Mouse (Mus musculus) adrenal gland, adult 2 months (tissue): ENCODE measurements around the gene Tbx19. TPM values are rescaled to one million over a fixed set of nuclear protein-coding genes. Genes with fewer than 3 reads are reported as not detected.

Source experiments
- DNase-seq: peaks from one replicate; pipeline ENCODE4 v3.0.0; 2021
- polyA plus RNA-seq: library from polyadenylated mRNA; depleted of rRNA; stranded (reverse); fragments of >200 nt; gene quantifications from 2 replicates; pipeline ENCODE4 v1.2.3, GENCODE M21; 2012
- total RNA-seq, 2 experiments: library from RNA; stranded (reverse); gene quantifications; 2 replicates each; pipeline ENCODE4 v1.2.3; 2021

Gene Tbx19
- total and polyA plus RNA-seq, 3 experiments = not detected

- no peak for DNase-seq
Measured at GRCm38 (mm10) chr1:165184178-165184577, 23.6 kb upstream of the Tbx19 start.

- DNase-seq = no peak
Measured at GRCm38 (mm10) chr1:165183400-165183799, 22.8 kb upstream of the Tbx19 start.

DNA sequence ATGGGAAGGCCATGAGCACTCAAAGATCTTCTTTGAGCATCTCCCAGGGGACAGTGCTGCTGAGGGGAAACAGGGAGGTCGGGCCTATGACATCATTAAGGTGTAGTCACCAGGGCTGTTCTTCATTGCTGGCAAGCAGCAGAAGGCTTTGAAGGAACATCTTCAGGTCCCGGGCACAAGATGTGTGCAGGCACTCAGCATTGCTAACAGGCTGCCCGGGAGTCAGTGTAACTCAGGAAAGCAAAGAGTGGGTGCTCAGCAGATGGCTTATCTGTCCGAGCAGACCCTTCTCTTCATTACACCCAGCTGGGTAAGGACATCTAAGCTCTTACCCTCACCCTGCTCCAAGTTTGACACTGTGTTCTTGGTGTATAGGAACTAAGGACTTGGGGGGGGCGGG, 18.7 kb upstream of the Tbx19 start:
- DNase-seq = no peak

GRCm38 (mm10) chr1:165178075-165178474, 17.5 kb upstream of the Tbx19 start:
- DNase-seq = no peak

DNA sequence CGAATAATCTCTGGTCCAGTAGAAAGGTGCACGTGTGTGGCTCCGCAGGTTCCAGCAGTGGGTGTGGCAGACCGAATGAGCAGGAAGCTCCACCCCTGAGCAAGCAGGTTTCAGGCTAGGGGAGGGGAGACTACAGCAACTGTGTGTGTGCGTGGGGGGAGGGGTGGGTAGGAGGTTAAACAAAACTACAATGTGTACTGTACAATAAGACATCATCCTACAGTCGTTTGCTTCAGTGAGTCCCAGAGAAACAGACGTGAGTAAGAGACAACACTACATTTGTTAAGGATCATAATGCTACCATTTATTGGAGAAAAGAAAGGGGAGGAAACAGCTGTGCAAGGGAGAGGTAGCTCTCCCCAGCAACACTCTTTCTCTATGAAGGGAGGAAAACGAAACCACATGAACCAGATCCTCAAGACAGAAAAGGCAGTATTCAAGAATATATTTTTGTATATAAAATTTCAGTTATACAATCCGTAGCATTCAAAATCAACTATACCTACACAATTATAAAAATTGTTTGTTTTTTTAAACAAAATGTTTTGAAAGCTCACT, 13.6 kb upstream of the Tbx19 start:
- DNase-seq = no peak

GRCm38 (mm10) chr1:165171277-165171676, 10.7 kb upstream of the Tbx19 start:
- DNase-seq = no peak

DNA sequence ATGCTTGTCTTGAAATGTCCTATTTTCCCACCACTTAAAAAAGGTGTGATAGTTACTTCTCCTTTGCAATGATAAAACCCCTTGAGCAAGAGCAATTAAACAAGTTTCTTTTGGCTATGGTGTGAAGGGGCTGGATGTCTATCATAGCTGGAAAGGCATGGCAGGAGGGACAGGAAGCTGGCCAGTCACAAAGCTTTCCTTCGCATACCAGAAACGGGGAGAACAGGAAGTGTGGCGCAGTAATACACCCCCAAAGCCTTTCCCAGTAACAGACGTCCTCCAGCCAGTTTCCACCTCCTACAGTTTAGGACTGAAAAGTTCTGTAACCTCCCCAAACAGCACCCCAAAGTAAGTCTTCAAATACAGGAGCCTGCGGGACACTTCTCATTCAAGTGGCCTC, 9.6 kb upstream of the Tbx19 start:
- DNase-seq = no peak

DNA sequence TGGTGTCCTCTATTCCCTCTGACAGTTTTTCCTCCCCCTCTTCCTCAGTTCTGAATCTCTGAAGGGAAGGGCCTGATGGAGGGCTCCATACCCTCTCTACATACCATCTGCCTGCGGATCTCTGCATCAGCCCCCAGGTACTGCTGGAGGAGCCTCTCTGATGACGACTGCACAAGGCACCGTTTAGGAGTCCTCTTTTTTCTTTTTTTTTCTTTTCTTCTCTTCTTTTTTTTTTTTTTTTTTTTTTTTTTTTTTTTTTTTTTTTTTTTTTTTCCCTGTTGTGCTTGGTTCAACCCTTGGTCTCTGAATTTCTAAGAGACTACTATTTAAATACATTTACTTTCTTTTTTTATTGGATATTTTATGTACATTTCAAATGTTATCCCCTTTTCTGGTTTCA, 8.9 kb upstream of the Tbx19 start:
- DNase-seq = no peak

DNA sequence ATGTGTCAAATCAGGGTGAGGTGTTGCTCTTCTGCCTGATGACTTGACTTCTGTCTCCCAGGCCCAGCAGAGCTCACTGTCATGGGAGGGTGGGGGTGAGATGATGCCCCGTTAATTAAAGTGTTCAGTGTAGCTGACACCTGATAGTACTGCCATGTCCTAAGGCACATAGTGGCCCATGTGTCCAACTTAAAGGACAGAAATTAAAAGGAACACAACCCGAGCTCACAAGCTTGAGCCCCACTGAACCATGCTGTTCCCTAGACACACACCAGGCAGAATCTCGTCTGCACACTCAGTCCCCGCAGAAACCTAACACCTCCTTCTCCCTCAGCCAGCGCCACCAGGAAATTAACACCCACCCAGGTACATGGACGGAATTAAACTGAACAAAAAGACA, 4.3 kb upstream of the Tbx19 start:
- no peak for DNase-seq

DNA sequence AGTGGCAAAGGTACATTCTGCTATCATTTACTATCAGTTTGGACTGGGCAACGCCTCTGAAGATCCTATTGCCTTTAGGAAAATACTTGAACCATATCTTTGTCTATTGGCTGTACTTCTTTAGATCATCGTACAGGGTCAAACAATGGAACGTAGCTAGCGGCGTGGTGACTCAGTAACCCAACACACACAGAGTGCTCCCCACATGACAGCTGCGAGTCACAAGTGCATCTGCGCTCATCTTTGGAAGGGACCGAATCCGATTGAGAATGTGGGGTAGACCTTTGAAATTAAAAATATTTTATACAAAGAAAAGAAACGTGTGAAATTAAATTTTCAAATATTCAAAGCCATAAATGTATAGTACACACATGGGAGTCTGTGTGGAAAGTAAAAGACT, 1.7 kb downstream of the Tbx19 start:
- no peak for DNase-seq

GRCm38 (mm10) chr1:165154162-165154561, 6.4 kb downstream of the Tbx19 start:
- no peak for DNase-seq

- no peak for DNase-seq
Measured at GRCm38 (mm10) chr1:165151216-165151615, 9.4 kb downstream of the Tbx19 start.

DNA sequence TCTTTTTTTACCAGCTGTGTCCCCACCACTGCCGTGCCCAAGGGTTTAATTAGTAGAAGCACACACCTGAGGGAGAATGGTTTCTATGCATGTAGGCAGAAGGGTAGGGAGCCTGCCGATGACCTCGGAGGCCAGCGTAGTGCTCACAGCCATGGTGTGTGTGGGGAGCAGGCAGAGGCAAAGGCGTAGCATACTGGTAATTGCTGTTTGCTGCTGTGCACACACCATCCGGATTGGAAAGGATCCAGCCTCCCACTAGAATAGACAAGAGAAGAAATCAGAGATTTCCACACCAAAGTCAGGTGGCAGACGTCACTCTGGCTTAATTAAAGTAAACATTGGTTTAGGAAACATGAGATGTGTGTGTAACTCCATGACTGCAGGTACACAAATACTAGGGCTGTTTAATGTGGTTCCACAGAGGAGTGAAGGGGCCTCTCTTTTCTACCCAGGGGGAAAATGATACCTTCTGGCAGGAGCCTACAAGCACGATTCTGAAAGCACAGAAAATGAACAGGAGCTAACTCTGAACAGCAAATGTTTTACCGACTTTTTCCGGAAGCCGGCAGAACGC, 18.1 kb downstream of the Tbx19 start:
- no peak for DNase-seq

GRCm38 (mm10) chr1:165140227-165140626, 20.3 kb downstream of the Tbx19 start:
- no peak for DNase-seq

DNA sequence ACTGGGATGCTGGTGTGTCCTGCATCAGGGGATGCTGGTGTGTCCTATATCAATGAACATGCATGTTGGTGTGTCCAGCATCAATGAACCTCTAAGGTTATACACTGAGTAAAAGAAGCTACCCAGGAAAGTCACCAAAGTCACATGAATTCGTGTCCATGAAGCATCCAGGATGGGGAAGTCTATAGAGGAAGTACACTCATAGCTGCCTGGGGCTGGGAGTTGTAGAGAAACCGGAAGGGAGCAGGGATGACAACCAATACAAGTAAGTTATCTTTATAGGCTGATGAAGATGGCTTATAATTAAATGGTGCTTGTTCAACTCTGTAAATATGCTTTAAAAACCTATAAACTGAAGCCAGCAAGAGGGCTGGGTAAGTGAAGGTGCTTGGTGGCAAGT, 26.7 kb downstream of the Tbx19 start:
- no peak for DNase-seq

DNA sequence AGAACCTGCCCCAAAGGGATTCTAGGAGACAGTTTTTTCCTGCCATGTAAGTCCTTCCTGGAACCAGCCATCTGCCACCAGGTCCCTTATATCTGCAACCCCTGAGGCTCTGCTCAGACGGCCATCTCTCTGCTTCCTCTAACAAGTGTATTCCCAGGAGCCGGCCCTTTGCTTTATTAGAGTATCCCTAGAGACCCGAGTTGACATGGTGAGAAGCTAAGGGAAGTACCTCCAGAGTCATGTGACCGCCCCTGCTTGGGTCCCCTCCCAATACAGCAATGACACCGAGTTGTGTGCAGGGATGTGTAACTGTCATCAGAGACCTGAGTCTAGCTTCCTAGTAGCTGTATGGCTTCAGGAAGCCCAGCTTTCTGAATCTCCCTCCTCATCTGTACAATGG, 27.3 kb downstream of the Tbx19 start:
- no peak for DNase-seq

DNA sequence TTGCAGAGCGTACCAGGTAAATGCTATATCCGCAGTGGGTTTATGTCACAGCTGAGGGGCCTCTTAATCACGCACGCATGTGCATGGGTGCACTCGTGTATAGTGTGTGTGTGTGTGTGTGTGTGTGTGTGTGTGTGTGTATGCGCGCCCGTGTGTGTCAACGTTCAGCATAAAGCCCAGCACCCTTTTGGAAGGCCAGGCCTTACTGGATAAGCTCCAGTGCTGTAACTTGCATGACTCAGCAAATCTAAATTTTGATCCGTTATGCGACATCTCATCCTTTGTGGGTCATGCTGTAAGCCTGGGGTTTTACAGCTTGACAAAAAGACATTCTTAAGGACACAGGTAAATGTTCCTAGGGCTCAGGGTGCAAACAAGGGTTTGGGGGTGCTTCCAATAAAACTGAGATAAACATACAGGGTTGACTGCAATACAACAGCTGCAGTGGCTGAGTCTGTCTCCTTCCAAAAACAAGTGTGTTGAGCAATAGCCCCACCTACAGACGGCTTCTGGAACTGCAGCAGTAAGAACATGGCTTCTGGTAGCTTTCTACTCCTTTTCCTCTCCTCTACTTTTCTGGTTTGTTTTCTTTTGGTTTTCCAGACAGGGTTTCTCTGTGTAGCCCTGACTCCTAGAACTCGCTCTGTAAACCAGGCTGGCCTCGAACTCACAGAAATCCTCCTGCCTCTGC, 28.2 kb downstream of the Tbx19 start:
- peak; percentile 67 for DNase-seq

DNA sequence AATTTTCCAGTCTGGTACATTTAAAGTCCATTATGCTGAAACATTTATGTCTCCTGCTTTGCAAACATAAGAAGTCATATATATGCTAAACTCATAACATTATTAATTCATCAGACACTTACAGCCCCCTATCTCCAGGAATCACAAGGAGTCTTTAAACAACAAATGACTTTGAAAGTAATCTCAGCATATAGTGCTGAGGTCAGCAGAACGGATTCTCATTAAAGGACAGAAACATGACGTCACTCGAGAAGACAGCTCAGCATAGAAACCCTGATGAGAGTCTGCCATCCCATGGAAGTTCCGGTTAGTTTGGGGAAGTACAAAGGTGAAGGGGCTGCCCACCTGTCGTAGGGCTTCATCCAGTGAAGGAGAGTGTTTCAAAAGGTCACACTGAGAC, 31.0 kb downstream of the Tbx19 start:
- no peak for DNase-seq

DNA sequence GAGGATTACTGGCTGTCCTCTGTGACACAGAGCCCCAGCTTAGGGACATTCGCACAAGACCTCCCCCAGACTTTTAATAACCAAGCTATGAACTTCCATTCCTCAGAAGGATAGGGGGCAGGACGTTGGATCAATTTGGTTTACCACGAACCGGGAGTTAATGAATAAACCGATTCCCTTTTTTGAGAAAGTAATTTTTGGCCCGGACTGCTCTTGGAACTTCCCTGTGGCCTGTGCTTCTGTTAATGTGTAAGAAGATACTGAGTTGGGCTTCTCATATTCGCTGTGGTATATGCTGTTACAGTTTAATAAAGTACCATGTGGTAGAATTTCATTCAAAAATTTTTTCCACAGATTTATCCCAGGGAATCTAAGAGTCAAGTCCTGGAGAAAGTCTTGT, 39.5 kb downstream of the Tbx19 start:
- DNase-seq = no peak

- DNase-seq = peak; percentile 85
Measured at GRCm38 (mm10) chr1:165120349-165120898, 40.1 kb downstream of the Tbx19 start.

DNA sequence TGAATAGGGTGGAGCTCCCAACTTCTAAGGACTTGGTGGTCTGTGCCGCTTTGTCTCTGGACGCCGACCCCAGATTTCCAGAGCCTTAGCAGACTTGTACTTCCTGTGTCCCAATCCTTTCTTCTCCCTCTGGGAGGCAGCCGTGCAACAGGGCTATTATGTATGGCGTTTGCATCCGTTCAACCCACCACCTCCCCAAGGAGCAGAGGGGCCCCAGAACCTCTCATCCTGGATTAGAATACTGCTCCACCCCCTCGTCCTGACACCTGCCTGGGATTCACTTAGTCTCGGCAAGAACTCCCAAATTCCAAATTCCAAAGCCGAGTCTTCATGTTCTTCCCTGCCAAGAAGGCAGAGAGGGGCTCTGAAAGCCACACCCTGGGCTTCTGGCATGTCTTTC, 40.8 kb downstream of the Tbx19 start:
- DNase-seq = no peak

DNA sequence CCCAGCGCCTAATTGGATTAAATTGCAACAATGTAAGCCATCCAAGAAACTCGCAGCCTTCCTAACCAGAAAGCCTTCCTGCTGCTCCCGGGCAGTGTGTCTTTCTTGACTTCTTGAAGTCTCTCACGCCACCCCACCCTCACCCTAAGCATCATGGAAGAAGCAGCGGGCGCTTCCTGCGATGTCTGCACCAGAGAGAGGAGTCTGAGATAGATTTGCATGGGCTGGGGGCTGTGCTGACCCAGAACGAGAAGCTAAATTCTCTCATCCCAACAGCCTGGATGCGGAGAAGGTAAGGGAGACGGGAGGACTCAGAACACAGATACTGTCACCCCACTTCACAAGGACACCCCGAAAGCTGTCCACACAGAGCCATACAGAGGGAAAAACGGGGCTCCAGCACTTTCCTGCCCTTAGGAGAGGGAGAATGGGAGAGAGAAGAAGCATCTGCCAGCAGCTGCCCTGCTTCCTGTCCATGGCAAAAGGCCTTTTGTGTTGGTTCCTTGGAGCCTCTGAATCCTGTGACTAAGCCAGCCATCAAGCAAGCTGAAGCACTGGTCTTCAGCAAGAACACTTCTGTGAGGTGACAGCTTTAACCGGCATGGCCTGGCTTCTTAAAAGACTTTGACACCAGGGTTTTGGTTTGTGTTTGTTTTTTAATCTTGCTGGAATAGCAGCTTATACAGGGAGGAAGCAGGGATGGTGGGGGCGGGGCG, 41.4 kb downstream of the Tbx19 start:
- no peak for DNase-seq
